Mouse (Mus musculus): ENCODE results near the gene Ankrd11.

GRCm38 (mm10) chr8:123000311-123000710 lies 41.8 kb downstream of the Ankrd11 start:
- TF ChIP-seq CTCF (IDR thresholded peaks at IDR 0.05; ENCODE audit: control insufficient read depth, insufficient read depth, insufficient read length) (no peak), MYOD1 (IDR thresholded peaks at IDR 0.05; ENCODE audit: control insufficient read depth, insufficient read length, low read depth) (no peak), MYOG (IDR thresholded peaks at IDR 0.05; ENCODE audit: control insufficient read depth, extremely low read depth, insufficient read length) (no peak)

Measured in C2C12 (cell line).